Mouse (Mus musculus) cortical plate, adult 2 months (tissue): ENCODE measurements around the gene Msh5. TPM values are rescaled to one million over a fixed set of nuclear protein-coding genes. Genes with fewer than 3 reads are reported as not detected.
"Not testable (repeated sequence)": the region's sequence is repeated elsewhere in the genome, so short reads cannot be mapped to it uniquely, and the experiment has no call there.

Experiments
- H3K27ac ChIP-seq: fragments of 200-500 bp; 2 replicates; pipeline ENCODE4 v1.5.1; 2012; ENCODE audit warnings: low read length, control low read depth, inconsistent platforms; ENCODE audit not compliant: insufficient read depth
- H3K4me1 ChIP-seq: fragments of 200-500 bp; 2 replicates; pipeline ENCODE4 v1.6.1; 2011; ENCODE audit warnings: low read length; ENCODE audit not compliant: control insufficient read depth, insufficient read depth
- H3K4me3 ChIP-seq: fragments of 200-500 bp; 2 replicates; pipeline ENCODE4 v1.5.1; 2011; ENCODE audit warnings: mild to moderate bottlenecking, low read length, control low read depth; ENCODE audit not compliant: insufficient read depth
- CTCF ChIP-seq: fragments of 200-500 bp; IDR thresholded peaks from 2 replicates; pipeline ENCODE4 v1.5.1; 2011; ENCODE audit warnings: mild to moderate bottlenecking, control low read depth, low read length; ENCODE audit not compliant: insufficient read depth; ENCODE audit errors: extremely low read depth
- POLR2A ChIP-seq: fragments of 200-500 bp; IDR thresholded peaks from 2 replicates; pipeline ENCODE4 v1.6.1; 2011; ENCODE audit warnings: mild to moderate bottlenecking, low read length, control low read depth; ENCODE audit not compliant: insufficient read depth; ENCODE audit errors: extremely low read depth
- polyA plus RNA-seq: library from polyadenylated mRNA; depleted of rRNA; stranded (reverse); fragments of >200 nt; gene quantifications from 2 replicates; pipeline ENCODE4 v1.2.3, GENCODE M21; 2012

The Msh5 gene
- polyA plus RNA-seq, 1 experiment = 0.58 TPM

- Histone ChIP-seq H3K4me1 (peaks cover 4% of the 10 kb centered on the region; the same call in 1 of the 2 replicates), H3K27ac (no peak overlapping the region)
- TF ChIP-seq POLR2A = no peak
- no peak for TF ChIP-seq CTCF
Measured at GRCm38 (mm10) chr17:34998526-34999430, 47.8 kb downstream of the Msh5 start.

DNA sequence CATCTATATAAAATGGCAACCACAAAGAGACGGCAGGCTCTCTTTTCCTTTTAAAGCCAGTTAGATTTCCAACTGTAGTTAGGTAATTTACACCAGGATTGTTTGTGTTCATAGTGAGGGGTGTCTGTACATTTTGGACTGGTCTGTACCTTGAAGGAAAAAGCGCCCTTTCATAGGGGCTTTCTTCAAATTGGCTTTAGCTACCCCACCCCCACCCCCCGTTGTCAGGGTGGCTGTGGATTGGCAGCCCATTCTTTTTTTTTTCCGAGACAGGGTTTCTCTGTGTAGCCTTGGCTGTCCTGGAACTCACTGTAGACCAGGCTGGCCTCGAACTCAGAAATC is 49.4 kb downstream of the Msh5 start:
- Histone ChIP-seq H3K4me1 (no peaks in the 10 kb centered on the region; the same call in 1 of the 2 replicates), H3K4me3 (no peak overlapping the region), H3K27ac (no peak overlapping the region)
- TF ChIP-seq CTCF (no peak), POLR2A (no peak)

More at GRCm38 (mm10) chr17:34998526-34999430, 47.8 kb downstream of the Msh5 start:
- H3K4me3 ChIP-seq = no peak overlapping the region

DNA sequence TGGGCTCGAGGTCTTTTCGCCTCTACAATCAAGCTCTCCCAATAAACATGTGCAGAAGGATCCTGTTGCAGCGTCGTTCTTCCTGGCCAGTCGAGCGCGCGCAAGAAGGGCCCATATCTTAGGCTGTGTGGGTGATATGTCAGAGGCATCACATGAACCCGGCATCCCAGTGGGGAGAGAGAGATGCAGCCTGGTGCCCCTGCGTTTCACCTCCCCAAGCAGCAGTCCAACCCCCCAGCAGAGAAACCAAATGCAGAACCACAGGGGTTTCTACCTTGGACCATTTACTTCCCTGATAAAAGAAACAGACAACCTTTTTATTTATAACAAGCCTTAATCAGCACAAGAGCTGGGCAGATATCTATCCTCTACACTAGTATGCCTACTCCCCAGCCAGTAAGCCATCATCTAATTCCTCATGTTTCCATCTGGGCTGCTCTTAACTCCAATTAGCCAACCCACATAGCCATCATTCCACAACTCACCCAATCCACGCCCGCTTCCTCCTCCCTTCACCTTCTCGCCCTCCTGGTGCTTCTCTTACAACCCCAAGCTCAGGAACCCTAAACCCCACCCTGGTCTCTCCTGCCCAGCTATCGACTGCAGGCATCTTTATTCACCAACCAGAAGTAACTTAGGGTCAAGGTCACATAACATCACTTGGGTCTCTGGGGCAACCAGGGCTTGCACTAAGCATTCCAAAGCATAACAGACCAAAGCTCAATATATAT is 50.0 kb downstream of the Msh5 start:
- no peaks in the 10 kb centered on the region for H3K4me1 ChIP-seq

DNA sequence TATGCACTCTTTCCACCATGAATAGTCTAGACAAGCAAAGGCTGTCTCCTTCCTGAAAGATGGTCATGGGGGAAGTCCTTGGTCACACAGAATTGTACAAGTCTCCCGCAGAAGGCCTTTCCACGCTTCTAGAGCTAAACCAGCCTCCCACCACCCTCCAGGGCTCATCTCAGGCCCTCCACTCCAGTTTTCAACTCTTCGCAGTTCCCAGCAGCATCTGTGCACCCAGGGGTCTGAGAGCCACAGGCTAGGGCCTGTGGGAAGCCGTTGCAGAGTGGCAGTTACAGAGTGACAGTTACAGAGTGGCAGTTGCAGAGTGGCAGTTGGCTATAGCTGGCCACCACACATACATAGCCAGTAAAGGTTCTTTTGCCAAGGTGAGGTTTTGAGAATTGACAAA is 50.6 kb downstream of the Msh5 start:
- not testable (repeated sequence) for H3K4me1 ChIP-seq, H3K4me3 ChIP-seq

More for the DNA sequence above, 50.0 kb downstream of the Msh5 start:
- H3K4me3 ChIP-seq = no peak overlapping the region
- H3K27ac ChIP-seq = no peak overlapping the region
- TF ChIP-seq CTCF (no peak), POLR2A (no peak)

GRCm38 (mm10) chr17:34995192-34995591 is 51.4 kb downstream of the Msh5 start:
- not testable (repeated sequence) for H3K27ac ChIP-seq

More for the DNA sequence above, 50.6 kb downstream of the Msh5 start:
- H3K27ac ChIP-seq = not testable (repeated sequence)

DNA sequence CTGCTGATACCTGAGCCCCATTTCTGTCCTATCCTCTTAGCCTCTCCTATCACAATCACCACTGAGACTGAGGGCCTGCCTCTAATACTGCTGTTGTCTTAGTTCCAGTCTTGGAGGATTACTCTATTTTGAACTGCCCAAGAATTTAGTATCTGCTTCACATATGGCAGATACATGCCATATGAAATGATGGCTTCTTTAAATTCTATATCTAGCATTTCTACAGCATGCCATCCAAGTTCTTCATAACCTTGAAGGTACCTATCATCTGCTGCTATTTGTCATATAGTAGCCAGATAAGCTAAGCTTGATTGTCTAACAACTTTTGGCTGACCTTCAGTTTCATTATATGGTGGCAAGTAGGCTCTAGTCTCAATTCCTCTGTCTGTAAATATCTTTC is 51.8 kb downstream of the Msh5 start:
- no peak overlapping the region for H3K4me3 ChIP-seq
- TF ChIP-seq CTCF (no peak), POLR2A (no peak)
- H3K27ac ChIP-seq = no peak overlapping the region
- H3K4me1 ChIP-seq = no peaks in the 10 kb centered on the region

More at GRCm38 (mm10) chr17:34995192-34995591, 51.4 kb downstream of the Msh5 start:
- H3K4me3 ChIP-seq, H3K4me1 ChIP-seq: not testable (repeated sequence)

DNA sequence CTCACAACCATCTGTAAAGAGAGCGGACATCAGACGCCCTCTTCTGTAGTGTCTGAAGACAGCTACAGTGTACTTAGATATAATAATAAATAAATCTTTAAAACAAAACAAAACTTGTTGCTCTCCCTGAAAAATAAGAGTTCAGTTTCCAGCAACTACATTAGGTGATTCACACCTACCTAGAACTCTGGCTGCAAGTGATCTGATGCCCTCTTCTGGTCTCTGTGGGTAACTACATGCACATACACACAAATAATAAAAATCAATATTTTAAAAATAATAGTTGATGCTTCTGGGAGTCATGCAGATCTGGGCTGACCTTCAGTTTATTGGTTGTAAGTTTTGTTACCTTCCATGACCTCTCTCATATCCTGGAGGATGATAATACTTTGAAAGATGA is 62.3 kb downstream of the Msh5 start:
- Histone ChIP-seq H3K4me3 (no peak overlapping the region), H3K27ac (no peak overlapping the region), H3K4me1 (no peaks in the 10 kb centered on the region)
- TF ChIP-seq CTCF (peak; percentile 40; the same call in 1 of the 2 replicates), POLR2A (no peak)

- Histone ChIP-seq H3K4me3 (peak overlapping the region; percentile 62), H3K27ac (no peak overlapping the region), H3K4me1 (no peaks in the 10 kb centered on the region)
- TF ChIP-seq CTCF = no peak
- no peak for TF ChIP-seq POLR2A
Measured at GRCm38 (mm10) chr17:34982328-34982727, 64.2 kb downstream of the Msh5 start.

- Histone ChIP-seq H3K27ac (peak within 1 kb of the TSS; percentile 97), H3K4me3 (peak within 1 kb of the TSS; percentile 62), H3K4me1 (no peaks in the 10 kb centered on the region)
- peak; percentile 93 for TF ChIP-seq POLR2A
- no peak for TF ChIP-seq CTCF
Measured at GRCm38 (mm10) chr17:34981690-34982180, 64.8 kb downstream of the Msh5 start, which contains the start of gene Lsm2. TSS of gene Lsm2 (plus strand) at chr17:34981862.

- H3K4me1 ChIP-seq = no peaks in the 10 kb centered on the region
- peak overlapping the region; percentile 72; the same call in 1 of the 2 replicates for H3K27ac ChIP-seq
- TF ChIP-seq CTCF = peak; percentile 50
- no peak for TF ChIP-seq POLR2A
- peak overlapping the region; percentile 62; the same call in 1 of the 2 replicates for H3K4me3 ChIP-seq
Measured at GRCm38 (mm10) chr17:34980655-34981054, 65.9 kb downstream of the Msh5 start.
